ENCODE assay signal across 34 mouse cellular contexts in the genomic region with DNA sequence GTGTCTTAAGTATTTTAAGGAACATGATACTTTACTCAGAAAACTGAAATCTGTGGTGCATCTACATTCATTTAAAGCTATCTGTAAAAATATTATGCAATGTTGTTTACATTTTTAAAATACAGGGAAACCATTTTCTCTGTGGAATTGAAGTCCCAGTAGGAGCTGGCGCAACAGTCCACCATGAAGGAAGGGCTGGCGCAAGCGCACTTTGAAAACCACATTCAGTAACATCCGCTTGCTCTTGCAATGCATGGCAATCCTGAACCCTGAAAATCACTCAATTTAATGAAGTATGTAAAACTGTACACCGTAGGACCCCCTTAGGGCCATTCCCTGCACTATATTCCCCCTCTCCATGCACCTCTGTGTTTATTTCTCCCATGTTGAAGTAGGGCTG. TPM values are rescaled to one million over a fixed set of nuclear protein-coding genes. Genes with fewer than 3 reads are reported as not detected.
DNase-seq lines count a peak whose midpoint lies in the region; ATAC-seq and TF ChIP-seq lines count a peak whose summit lies in the region.
"Had no signal": no experiment of that assay in that cellular context is flagged by ENCODE, and none has a peak within 500 bp of the region (broad histone marks: within the 10 kb centered on the region; RNA-seq: fewer than 3 reads in every experiment).

No protein-coding gene starts in this region.

- H3K36me3 ChIP-seq in liver, postnatal 0 days (replicated peaks; ENCODE audit: insufficient read depth, low read length): no peaks in the 10 kb centered on the region
- H3K36me3 ChIP-seq in liver, embryonic 12.5 days: no peaks in the 10 kb centered on the region
- no peaks in the 10 kb centered on the region for H3K36me3 ChIP-seq in hindbrain, embryonic 10.5 days
- H3K36me3 ChIP-seq: forebrain, embryonic 10.5 days; heart, embryonic 15.5 days; hindbrain, embryonic 15.5 days had no signal

- no peak overlapping the region for H3K4me3 ChIP-seq in liver, postnatal 0 days (ENCODE audit: low read depth, low read length)
- H3K4me3 ChIP-seq in liver, embryonic 12.5 days: no peak overlapping the region
- no peak overlapping the region for H3K4me3 ChIP-seq in hindbrain, embryonic 10.5 days
- H3K4me3 ChIP-seq: forebrain, embryonic 10.5 days; forebrain, embryonic 13.5 days; heart, embryonic 15.5 days; hindbrain, embryonic 15.5 days had no signal

- H3K9me3 ChIP-seq in liver, postnatal 0 days (ENCODE audit: low read length): no peaks in the 10 kb centered on the region
- H3K9me3 ChIP-seq in liver, embryonic 12.5 days (replicated peaks): no peaks in the 10 kb centered on the region
- H3K9me3 ChIP-seq in hindbrain, embryonic 10.5 days: no peaks in the 10 kb centered on the region
- H3K9me3 ChIP-seq: forebrain, embryonic 10.5 days; forebrain, embryonic 13.5 days; heart, embryonic 15.5 days; hindbrain, embryonic 15.5 days had no signal

- no peak for TF ChIP-seq CTCF in liver, postnatal 0 days (IDR thresholded peaks at IDR 0.05; ENCODE audit: low read depth)

- DNase-seq in liver, postnatal 0 days: peak; percentile 34
- peak; percentile 21 to 29 for DNase-seq in lung, postnatal 4 days
- no peak for DNase-seq in lung, adult 18-20 months
- no peak for DNase-seq in right cerebral cortex, postnatal 14 days
- DNase-seq in hindbrain, embryonic 10.5 days (ENCODE audit: low spot score): no peak
- DNase-seq: adrenal gland, adult 2 months; adrenal gland, postnatal 14 days; cerebellum, adult 11-12 months; cerebellum, adult 8-10 months; cerebellum, postnatal 10 days; cerebellum, postnatal 36 days; gastrocnemius, postnatal 10 days; gastrocnemius, postnatal 36 days; heart, adult 11 months; heart, postnatal 10 days; heart, postnatal 36 days had no signal

- H3K27me3 ChIP-seq in liver, postnatal 0 days (ENCODE audit: insufficient read depth, low read length): no peaks in the 10 kb centered on the region
- H3K27me3 ChIP-seq in liver, embryonic 12.5 days (replicated peaks): no peaks in the 10 kb centered on the region
- H3K27me3 ChIP-seq in hindbrain, embryonic 10.5 days (ENCODE audit: insufficient read depth, poor library complexity, severe bottlenecking): no peaks in the 10 kb centered on the region
- H3K27me3 ChIP-seq: forebrain, embryonic 13.5 days; heart, embryonic 15.5 days; hindbrain, embryonic 15.5 days had no signal

- H3K9ac ChIP-seq in liver, postnatal 0 days (replicated peaks): no peak overlapping the region
- no peak overlapping the region for H3K9ac ChIP-seq in liver, embryonic 12.5 days
- H3K9ac ChIP-seq: forebrain, embryonic 13.5 days; heart, embryonic 15.5 days; hindbrain, embryonic 15.5 days had no signal

- 78% methylated on average over 5 of the region's 5 CpGs for WGBS in liver, postnatal 0 days (ENCODE audit: insufficient replicate concordance)
- 72% methylated on average over 5 of the region's 5 CpGs for WGBS in liver, embryonic 12.5 days (ENCODE audit: insufficient replicate concordance)
- WGBS in hindbrain, embryonic 10.5 days: 90% methylated on average over 5 of the region's 5 CpGs

- no peak overlapping the region for H3K4me2 ChIP-seq in liver, postnatal 0 days (ENCODE audit: low read depth, low read length)
- H3K4me2 ChIP-seq in liver, embryonic 12.5 days: no peak overlapping the region
- H3K4me2 ChIP-seq: forebrain, embryonic 13.5 days; heart, embryonic 11.5 days; heart, embryonic 15.5 days; hindbrain, embryonic 15.5 days had no signal

- TF ChIP-seq EP300 in liver, postnatal 0 days (IDR thresholded peaks at IDR 0.05; ENCODE audit: low read depth): no peak

- peaks cover 5% of the 10 kb centered on the region; the same call in 1 of the 2 replicates for H3K4me1 ChIP-seq in liver, postnatal 0 days (ENCODE audit: insufficient read depth)
- H3K4me1 ChIP-seq in liver, embryonic 12.5 days: no peaks in the 10 kb centered on the region
- no peaks in the 10 kb centered on the region for H3K4me1 ChIP-seq in hindbrain, embryonic 10.5 days (replicated peaks)
- H3K4me1 ChIP-seq: forebrain, embryonic 10.5 days; forebrain, embryonic 13.5 days; heart, embryonic 15.5 days; hindbrain, embryonic 15.5 days had no signal

- ATAC-seq in liver, postnatal 0 days: no peak
- ATAC-seq in liver, embryonic 12.5 days: no peak
- peak; percentile 50 for ATAC-seq in granulocyte monocyte progenitor cell, adult 5-6 weeks (replicated peaks; ENCODE audit: poor library complexity, severe bottlenecking)
- ATAC-seq in megakaryocyte progenitor cell, adult 5-6 weeks (replicated peaks; ENCODE audit: poor library complexity): peak; percentile 54
- ATAC-seq: CD4-positive, CD25-positive, alpha-beta regulatory T cell, adult 4 months; forebrain, embryonic 13.5 days; forebrain, embryonic 16.5 days had no signal

- H3K27ac ChIP-seq in liver, postnatal 0 days (ENCODE audit: low read depth): no peak overlapping the region
- no peak overlapping the region for H3K27ac ChIP-seq in liver, embryonic 12.5 days
- H3K27ac ChIP-seq in hindbrain, embryonic 10.5 days: no peak overlapping the region
- H3K27ac ChIP-seq: forebrain, embryonic 10.5 days; forebrain, embryonic 13.5 days; heart, embryonic 15.5 days; hindbrain, embryonic 15.5 days had no signal

RNA-seq across cellular contexts. Expression of gene Serpinb1a, which starts 16.5 kb away (rescaled TPM):
- polyA plus RNA-seq in liver, postnatal 0 days (2015; fragmentation: Nextera tagmentation; extraction: Ambion mirVana): 50.4 and 50.7 TPM in 2 replicates
- 10.5 and 11.7 TPM in 2 replicates for polyA plus RNA-seq in liver, embryonic 12.5 days (2016; fragmentation: Nextera tagmentation; extraction: Ambion mirVana)
- total RNA-seq in granulocyte monocyte progenitor cell, adult 5-6 weeks (2014; fragmentation: Nextera tagmentation): 232 and 310 TPM in 2 replicates
- total RNA-seq in granulocyte monocyte progenitor cell, adult 5-6 weeks (2017): 511 and 544 TPM in 2 replicates
- total RNA-seq in megakaryocyte progenitor cell, adult 5-6 weeks (2015): 432 and 510 TPM in 2 replicates
- total RNA-seq in megakaryocyte progenitor cell, adult 5-6 weeks (2017): 500 and 560 TPM in 2 replicates
- polyA plus RNA-seq in hindbrain, embryonic 10.5 days (2016; fragmentation: Nextera tagmentation; extraction: Ambion mirVana): 0.32 and 0.85 TPM in 2 replicates
- polyA plus RNA-seq: hindbrain, embryonic 11.5 days had no signal

RNA-seq across cellular contexts. Expression of gene D930007J09Rik, which starts 31.9 kb away (rescaled TPM):
- not detected in 2 replicates for polyA plus RNA-seq in liver, postnatal 0 days (2015; fragmentation: Nextera tagmentation; extraction: Ambion mirVana)
- not detected in 2 replicates for polyA plus RNA-seq in liver, embryonic 12.5 days (2016; fragmentation: Nextera tagmentation; extraction: Ambion mirVana)
- not detected in 2 replicates for total RNA-seq in granulocyte monocyte progenitor cell, adult 5-6 weeks (2014; fragmentation: Nextera tagmentation)
- not detected in 2 replicates for total RNA-seq in granulocyte monocyte progenitor cell, adult 5-6 weeks (2017)
- not detected in 2 replicates for total RNA-seq in megakaryocyte progenitor cell, adult 5-6 weeks (2015)
- total RNA-seq in megakaryocyte progenitor cell, adult 5-6 weeks (2017): not detected in 2 replicates
- polyA plus RNA-seq in hindbrain, embryonic 10.5 days (2016; fragmentation: Nextera tagmentation; extraction: Ambion mirVana): not detected in 2 replicates
- total RNA-seq: adrenal gland, adult 2 months; adrenal gland, postnatal 14 days; adrenal gland, postnatal 4 days; gastrocnemius, adult 18-20 months; gastrocnemius, postnatal 10 days; gastrocnemius, postnatal 36 days; heart, adult 8-10 months; heart, postnatal 36 days had no signal
- polyA plus RNA-seq: C2C12; CD4-positive, CD25-positive, alpha-beta regulatory T cell, adult 4 months; embryonic facial prominence, embryonic 11.5 days; embryonic facial prominence, embryonic 14.5 days; forebrain, embryonic 10.5 days; forebrain, embryonic 13.5 days; forebrain, embryonic 16.5 days; heart, embryonic 11.5 days; heart, embryonic 15.5 days; hindbrain, embryonic 11.5 days; hindbrain, embryonic 15.5 days had no signal

RNA-seq across cellular contexts. Expression of gene Wrnip1, which starts 32.7 kb away (rescaled TPM):
- polyA plus RNA-seq in liver, postnatal 0 days (2015; fragmentation: Nextera tagmentation; extraction: Ambion mirVana): 7.9 and 12.2 TPM in 2 replicates
- polyA plus RNA-seq in liver, embryonic 12.5 days (2016; fragmentation: Nextera tagmentation; extraction: Ambion mirVana): 27.2 and 29.1 TPM in 2 replicates
- total RNA-seq in granulocyte monocyte progenitor cell, adult 5-6 weeks (2014; fragmentation: Nextera tagmentation): 27.1 and 44.0 TPM in 2 replicates
- total RNA-seq in granulocyte monocyte progenitor cell, adult 5-6 weeks (2017): 42.0 and 48.3 TPM in 2 replicates
- total RNA-seq in megakaryocyte progenitor cell, adult 5-6 weeks (2015): 14.6 and 18.2 TPM in 2 replicates
- total RNA-seq in megakaryocyte progenitor cell, adult 5-6 weeks (2017): 32.3 and 39.6 TPM in 2 replicates
- polyA plus RNA-seq in hindbrain, embryonic 10.5 days (2016; fragmentation: Nextera tagmentation; extraction: Ambion mirVana): 16.8 and 19.4 TPM in 2 replicates

RNA-seq across cellular contexts. Expression of gene Mylk4, which starts 50.8 kb away (rescaled TPM):
- 0.06 TPM in 1 of 2 replicates, not detected in the other for polyA plus RNA-seq in liver, postnatal 0 days (2015; fragmentation: Nextera tagmentation; extraction: Ambion mirVana)
- 0.05 TPM in 2 replicates for polyA plus RNA-seq in liver, embryonic 12.5 days (2016; fragmentation: Nextera tagmentation; extraction: Ambion mirVana)
- not detected in 2 replicates for total RNA-seq in granulocyte monocyte progenitor cell, adult 5-6 weeks (2014; fragmentation: Nextera tagmentation)
- not detected in 2 replicates for total RNA-seq in granulocyte monocyte progenitor cell, adult 5-6 weeks (2017)
- total RNA-seq in megakaryocyte progenitor cell, adult 5-6 weeks (2015): not detected in 2 replicates
- total RNA-seq in megakaryocyte progenitor cell, adult 5-6 weeks (2017): not detected in 2 replicates
- polyA plus RNA-seq in hindbrain, embryonic 10.5 days (2016; fragmentation: Nextera tagmentation; extraction: Ambion mirVana): not detected in 2 replicates
- total RNA-seq: adrenal gland, adult 2 months; MEL had no signal
- polyA plus RNA-seq: adrenal gland, adult 2 months; CD4-positive, CD25-positive, alpha-beta regulatory T cell, adult 4 months; forebrain, embryonic 10.5 days; forebrain, embryonic 13.5 days; forebrain, embryonic 16.5 days had no signal

Comparison
In these comparisons a context has a peak if more than half of its experiments do, and no peak if none do; other contexts are left out.
1. DNase-seq: peak in liver, postnatal 0 days (single experiment) and lung, postnatal 4 days (2 of 2); none in lung, adult 18-20 months (0 of 2), right cerebral cortex, postnatal 14 days (single experiment) and hindbrain, embryonic 10.5 days (single experiment).
2. ATAC-seq: peak in granulocyte monocyte progenitor cell, adult 5-6 weeks (single experiment) and megakaryocyte progenitor cell, adult 5-6 weeks (single experiment); none in liver, postnatal 0 days (single experiment) and liver, embryonic 12.5 days (single experiment).